Comparison of ENCODE assay signal across 9 mouse cellular contexts in the genomic region with DNA sequence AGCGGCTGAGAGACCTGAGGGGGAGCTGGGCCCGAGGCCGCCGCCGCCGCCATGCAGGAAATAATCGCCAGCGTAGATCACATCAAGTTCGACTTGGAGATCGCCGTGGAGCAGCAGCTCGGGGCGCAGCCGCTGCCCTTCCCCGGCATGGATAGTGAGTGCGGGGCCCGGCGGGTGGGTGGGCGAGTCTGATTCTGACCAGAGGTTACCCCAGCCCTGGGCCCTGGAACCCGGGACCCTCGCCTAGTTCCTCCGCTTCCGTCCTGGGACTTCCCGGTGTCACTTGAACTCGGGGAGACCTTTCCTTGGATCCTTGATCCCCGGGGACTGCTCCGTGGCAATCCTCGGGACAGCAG. TPM values are rescaled to one million over a fixed set of nuclear protein-coding genes. Genes with fewer than 3 reads are reported as not detected.
DNase-seq lines count a peak whose midpoint lies in the region; ATAC-seq and TF ChIP-seq lines count a peak whose summit lies in the region.
"Had no signal": no experiment of that assay in that cellular context is flagged by ENCODE, and none has a peak within 500 bp of the region (broad histone marks: within the 10 kb centered on the region; RNA-seq: fewer than 3 reads in every experiment).

No protein-coding gene starts in this region.

- DNase-seq in heart, adult 11 months = no peak
- no peak for DNase-seq in cerebellum, postnatal 4 days (ENCODE audit: low spot score in 2 of 2)
- no peak for DNase-seq in layer of hippocampus, postnatal 10 days (ENCODE audit: low spot score in 2 of 2)

- ATAC-seq in heart, embryonic 15.5 days (replicated peaks; ENCODE audit: insufficient number of reproducible peaks, insufficient read depth, low FRiP score, low read depth) = peak; percentile 18
- peak; percentile 77 for ATAC-seq in hindbrain, embryonic 13.5 days (ENCODE audit: low FRiP score)
- ATAC-seq in midbrain, embryonic 13.5 days = peak; percentile 80
- ATAC-seq in activated CD4-positive, CD25-positive, alpha-beta regulatory T cell, adult 4 months = no peak

- H3K27ac ChIP-seq in heart, embryonic 15.5 days = peak overlapping the region; percentile 93
- H3K27ac ChIP-seq in bone marrow macrophage, adult 2 months (ENCODE audit: insufficient read depth, low read depth, low read length) = peak overlapping the region; percentile 53
- H3K27ac ChIP-seq in hindbrain, embryonic 13.5 days = peak overlapping the region; percentile 80
- peak overlapping the region; percentile 68 for H3K27ac ChIP-seq in midbrain, embryonic 13.5 days

- H3K27me3 ChIP-seq in heart, embryonic 15.5 days = no peaks in the 10 kb centered on the region
- no peaks in the 10 kb centered on the region for H3K27me3 ChIP-seq in hindbrain, embryonic 13.5 days
- H3K27me3 ChIP-seq in midbrain, embryonic 13.5 days = no peaks in the 10 kb centered on the region
- H3K27me3 ChIP-seq: Patski had no signal

- peak overlapping the region; percentile 91 for H3K4me3 ChIP-seq in heart, embryonic 15.5 days
- H3K4me3 ChIP-seq in bone marrow macrophage, adult 2 months (ENCODE audit: insufficient read depth, low read length) = peak overlapping the region; percentile 84
- peak overlapping the region; percentile 93 for H3K4me3 ChIP-seq in hindbrain, embryonic 13.5 days
- H3K4me3 ChIP-seq in midbrain, embryonic 13.5 days (replicated peaks) = peak overlapping the region; percentile 94

- TF ChIP-seq CTCF in bone marrow macrophage, adult 2 months (IDR thresholded peaks at IDR 0.05; ENCODE audit: low read depth, low read length) = no peak

- WGBS in heart, embryonic 15.5 days = under 1% methylated on average over 28 of the region's 28 CpGs
- WGBS in hindbrain, embryonic 13.5 days = 1% methylated on average over 23 of the region's 28 CpGs
- under 1% methylated on average over 23 of the region's 28 CpGs for WGBS in midbrain, embryonic 13.5 days

- no peaks in the 10 kb centered on the region for H3K9me3 ChIP-seq in heart, embryonic 15.5 days (replicated peaks)
- H3K9me3 ChIP-seq in hindbrain, embryonic 13.5 days = no peaks in the 10 kb centered on the region
- H3K9me3 ChIP-seq in midbrain, embryonic 13.5 days = no peaks in the 10 kb centered on the region

- TF ChIP-seq POLR2A in bone marrow macrophage, adult 2 months (IDR thresholded peaks at IDR 0.05; ENCODE audit: borderline replicate concordance, low read depth, low read length) = no peak

- peak overlapping the region; percentile 95 for H3K9ac ChIP-seq in heart, embryonic 15.5 days
- peak overlapping the region; percentile 91 for H3K9ac ChIP-seq in hindbrain, embryonic 13.5 days
- H3K9ac ChIP-seq in midbrain, embryonic 13.5 days (replicated peaks) = peak overlapping the region; percentile 93

- H3K36me3 ChIP-seq in heart, embryonic 15.5 days = peaks cover 26% of the 10 kb centered on the region
- peaks cover 50% of the 10 kb centered on the region for H3K36me3 ChIP-seq in hindbrain, embryonic 13.5 days
- H3K36me3 ChIP-seq in midbrain, embryonic 13.5 days = peaks cover 46% of the 10 kb centered on the region

- H3K4me2 ChIP-seq in heart, embryonic 15.5 days = peak overlapping the region; percentile 87
- peak overlapping the region; percentile 95 for H3K4me2 ChIP-seq in hindbrain, embryonic 13.5 days
- peak overlapping the region; percentile 97 for H3K4me2 ChIP-seq in midbrain, embryonic 13.5 days (replicated peaks)

- H3K4me1 ChIP-seq in heart, embryonic 15.5 days (replicated peaks) = peaks cover 30% of the 10 kb centered on the region
- peaks cover 11% of the 10 kb centered on the region for H3K4me1 ChIP-seq in bone marrow macrophage, adult 2 months (ENCODE audit: control insufficient read depth, insufficient read depth, low read length)
- peaks cover 46% of the 10 kb centered on the region for H3K4me1 ChIP-seq in hindbrain, embryonic 13.5 days (replicated peaks)
- H3K4me1 ChIP-seq in midbrain, embryonic 13.5 days (replicated peaks) = peaks cover 27% of the 10 kb centered on the region

RNA-seq across cellular contexts. Expression of gene Cpsf4, which starts 0.3 kb away (rescaled TPM):
- polyA plus RNA-seq in heart, embryonic 15.5 days (2015; fragmentation: Nextera tagmentation; extraction: Ambion mirVana) = 20.9 and 28.2 TPM in 2 replicates
- polyA plus RNA-seq in bone marrow macrophage, adult 2 months (2012; ENCODE audit: insufficient read depth, insufficient read length, missing spikeins) = 24.9 and 25.7 TPM in 2 replicates
- polyA plus RNA-seq in hindbrain, embryonic 13.5 days (2015; fragmentation: Nextera tagmentation; extraction: Ambion mirVana) = 52.3 and 53.4 TPM in 2 replicates
- polyA plus RNA-seq in midbrain, embryonic 13.5 days (2015; fragmentation: Nextera tagmentation; extraction: Ambion mirVana) = 57.2 and 58.9 TPM in 2 replicates
- polyA plus RNA-seq in activated CD4-positive, CD25-positive, alpha-beta regulatory T cell, adult 4 months (2017; shearing (Covaris generic)) = 10 to 100 TPM; 13.7 to 17.7 TPM
- 10 to 100 TPM; 29.7 to 30.5 TPM for total RNA-seq in layer of hippocampus, postnatal 10 days (2021)

RNA-seq across cellular contexts. Expression of gene Ptcd1, which starts 0.4 kb away (rescaled TPM):
- polyA plus RNA-seq in heart, embryonic 15.5 days (2015; fragmentation: Nextera tagmentation; extraction: Ambion mirVana) = 11.9 and 15.8 TPM in 2 replicates
- 10.0 and 11.4 TPM in 2 replicates for polyA plus RNA-seq in bone marrow macrophage, adult 2 months (2012; ENCODE audit: insufficient read depth, insufficient read length, missing spikeins)
- polyA plus RNA-seq in hindbrain, embryonic 13.5 days (2015; fragmentation: Nextera tagmentation; extraction: Ambion mirVana) = 20.9 and 22.4 TPM in 2 replicates
- 22.1 and 22.8 TPM in 2 replicates for polyA plus RNA-seq in midbrain, embryonic 13.5 days (2015; fragmentation: Nextera tagmentation; extraction: Ambion mirVana)
- polyA plus RNA-seq in activated CD4-positive, CD25-positive, alpha-beta regulatory T cell, adult 4 months (2017; shearing (Covaris generic)) = 10 to 100 TPM in 1 of 2 experiments, 1 to 10 TPM in 1; 7.0 to 18.0 TPM
- 10 to 100 TPM; 13.7 to 15.0 TPM for total RNA-seq in layer of hippocampus, postnatal 10 days (2021)

RNA-seq across cellular contexts. Expression of gene Atp5j2, which starts 24.6 kb away (rescaled TPM):
- 1,147 and 1,514 TPM in 2 replicates for polyA plus RNA-seq in heart, embryonic 15.5 days (2015; fragmentation: Nextera tagmentation; extraction: Ambion mirVana)
- polyA plus RNA-seq in bone marrow macrophage, adult 2 months (2012; ENCODE audit: insufficient read depth, insufficient read length, missing spikeins) = 271 and 314 TPM in 2 replicates
- 693 and 710 TPM in 2 replicates for polyA plus RNA-seq in hindbrain, embryonic 13.5 days (2015; fragmentation: Nextera tagmentation; extraction: Ambion mirVana)
- 677 and 698 TPM in 2 replicates for polyA plus RNA-seq in midbrain, embryonic 13.5 days (2015; fragmentation: Nextera tagmentation; extraction: Ambion mirVana)
- 100 to 1,000 TPM; 418 to 445 TPM for polyA plus RNA-seq in activated CD4-positive, CD25-positive, alpha-beta regulatory T cell, adult 4 months (2017; shearing (Covaris generic))
- 100 to 1,000 TPM; 318 to 327 TPM for total RNA-seq in layer of hippocampus, postnatal 10 days (2021)

RNA-seq across cellular contexts. Expression of gene Bud31, which starts 27.1 kb away (rescaled TPM):
- 113 and 116 TPM in 2 replicates for polyA plus RNA-seq in heart, embryonic 15.5 days (2015; fragmentation: Nextera tagmentation; extraction: Ambion mirVana)
- 128 and 135 TPM in 2 replicates for polyA plus RNA-seq in bone marrow macrophage, adult 2 months (2012; ENCODE audit: insufficient read depth, insufficient read length, missing spikeins)
- polyA plus RNA-seq in hindbrain, embryonic 13.5 days (2015; fragmentation: Nextera tagmentation; extraction: Ambion mirVana) = 213 and 218 TPM in 2 replicates
- 228 and 231 TPM in 2 replicates for polyA plus RNA-seq in midbrain, embryonic 13.5 days (2015; fragmentation: Nextera tagmentation; extraction: Ambion mirVana)
- polyA plus RNA-seq in activated CD4-positive, CD25-positive, alpha-beta regulatory T cell, adult 4 months (2017; shearing (Covaris generic)) = 100 to 1,000 TPM; 107 to 118 TPM
- 10 to 100 TPM; 80.5 to 85.9 TPM for total RNA-seq in layer of hippocampus, postnatal 10 days (2021)

RNA-seq across cellular contexts. Expression of gene Pdap1, which starts 27.2 kb away (rescaled TPM):
- polyA plus RNA-seq in heart, embryonic 15.5 days (2015; fragmentation: Nextera tagmentation; extraction: Ambion mirVana) = 52.1 and 65.4 TPM in 2 replicates
- polyA plus RNA-seq in bone marrow macrophage, adult 2 months (2012; ENCODE audit: insufficient read depth, insufficient read length, missing spikeins) = 72.8 and 76.5 TPM in 2 replicates
- polyA plus RNA-seq in hindbrain, embryonic 13.5 days (2015; fragmentation: Nextera tagmentation; extraction: Ambion mirVana) = 136 and 140 TPM in 2 replicates
- polyA plus RNA-seq in midbrain, embryonic 13.5 days (2015; fragmentation: Nextera tagmentation; extraction: Ambion mirVana) = 131 TPM in 2 replicates
- 10 to 100 TPM; 32.2 to 41.5 TPM for polyA plus RNA-seq in activated CD4-positive, CD25-positive, alpha-beta regulatory T cell, adult 4 months (2017; shearing (Covaris generic))
- 100 to 1,000 TPM; 139 to 140 TPM for total RNA-seq in layer of hippocampus, postnatal 10 days (2021)
